Mouse (Mus musculus): Measurements from ENCODE around the gene Zdhhc8.

DNA sequence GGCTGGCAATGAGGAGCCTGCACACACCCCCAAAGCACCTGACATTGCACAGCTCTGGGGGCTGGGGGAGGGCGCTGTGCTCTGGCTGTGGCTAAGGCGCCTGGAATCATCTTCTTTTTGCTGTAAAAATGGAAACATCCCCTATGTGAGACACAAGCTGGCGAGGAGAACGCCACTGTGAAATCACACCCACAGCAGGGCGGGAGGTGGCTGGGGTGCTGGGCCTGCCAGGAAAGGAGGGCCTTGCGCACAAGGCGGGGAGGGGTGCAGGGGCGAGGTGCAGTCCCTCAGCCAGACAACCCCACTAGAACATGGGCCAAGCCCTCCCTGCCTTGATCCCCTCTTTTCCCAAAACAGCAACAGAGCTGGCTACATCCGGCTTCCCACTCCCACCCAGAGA, 61.7 kb downstream of the Zdhhc8 start:
- TF ChIP-seq POLR2A (IDR thresholded peaks at IDR 0.05; ENCODE audit: borderline replicate concordance, low read depth, low read length) (no peak), CTCF (IDR thresholded peaks at IDR 0.05; ENCODE audit: low read depth, low read length) (no peak)
